Mouse (Mus musculus) lung, postnatal 14 days (tissue): ENCODE measurements around the gene Gorasp2.

Experiments
- DNase-seq: peaks from one replicate; pipeline ENCODE4 v3.0.0; 2021

Gorasp2 gene

GRCm38 (mm10) chr2:70661715-70662495, 529 bp downstream of the Gorasp2 start, which contains the start of gene Gm26558:
Gm26558 (minus strand) TSS chr2:70662108.
- DNase-seq: no peak

- DNase-seq: no peak
Measured at GRCm38 (mm10) chr2:70663764-70664163, 2.4 kb downstream of the Gorasp2 start.

- no peak for DNase-seq
Measured at GRCm38 (mm10) chr2:70667016-70667415, 5.6 kb downstream of the Gorasp2 start.

- DNase-seq: no peak
Measured at GRCm38 (mm10) chr2:70669241-70669640, 7.9 kb downstream of the Gorasp2 start.

- no peak for DNase-seq
Measured at GRCm38 (mm10) chr2:70669896-70670295, 8.5 kb downstream of the Gorasp2 start.

- DNase-seq: no peak
Measured at GRCm38 (mm10) chr2:70672476-70672875, 11.1 kb downstream of the Gorasp2 start.

- peak; percentile 28 for DNase-seq
Measured at GRCm38 (mm10) chr2:70673445-70674126, 12.2 kb downstream of the Gorasp2 start.

- no peak for DNase-seq
Measured at GRCm38 (mm10) chr2:70682324-70682723, 20.9 kb downstream of the Gorasp2 start.

GRCm38 (mm10) chr2:70688454-70689078, 27.2 kb downstream of the Gorasp2 start:
- no peak for DNase-seq

GRCm38 (mm10) chr2:70690195-70690594, 28.8 kb downstream of the Gorasp2 start:
- DNase-seq: no peak

- peak; percentile 7 for DNase-seq
Measured at GRCm38 (mm10) chr2:70695712-70696111, 34.3 kb downstream of the Gorasp2 start.

GRCm38 (mm10) chr2:70700851-70701250, 39.5 kb downstream of the Gorasp2 start:
- DNase-seq: no peak

GRCm38 (mm10) chr2:70701571-70701970, 40.2 kb downstream of the Gorasp2 start:
- no peak for DNase-seq

- DNase-seq: no peak
Measured at GRCm38 (mm10) chr2:70702403-70702802, 41.0 kb downstream of the Gorasp2 start.

- DNase-seq: no peak
Measured at GRCm38 (mm10) chr2:70708986-70709730, 47.8 kb downstream of the Gorasp2 start.

GRCm38 (mm10) chr2:70710236-70710635, 48.9 kb downstream of the Gorasp2 start:
- no peak for DNase-seq

- DNase-seq: no peak
Measured at GRCm38 (mm10) chr2:70710878-70711277, 49.5 kb downstream of the Gorasp2 start.

- no peak for DNase-seq
Measured at GRCm38 (mm10) chr2:70723610-70724243, 62.4 kb downstream of the Gorasp2 start.

GRCm38 (mm10) chr2:70727089-70727488, 65.7 kb downstream of the Gorasp2 start:
- no peak for DNase-seq

- DNase-seq: no peak
Measured at GRCm38 (mm10) chr2:70735534-70735933, 74.2 kb downstream of the Gorasp2 start.

GRCm38 (mm10) chr2:70736008-70736407, 74.6 kb downstream of the Gorasp2 start:
- DNase-seq: no peak

GRCm38 (mm10) chr2:70741901-70742300, 80.5 kb downstream of the Gorasp2 start:
- no peak for DNase-seq

GRCm38 (mm10) chr2:70742588-70742987, 81.2 kb downstream of the Gorasp2 start:
- no peak for DNase-seq
